Mouse (Mus musculus) G1E (cell line): ENCODE measurements around the gene Clca3b. TPM values are rescaled to one million over a fixed set of nuclear protein-coding genes. Genes with fewer than 3 reads are reported as not detected.
"Not testable (repeated sequence)": the region's sequence is repeated elsewhere in the genome, so short reads cannot be mapped to it uniquely, and the experiment has no call there.

ENCODE experiments used
- ATAC-seq: 2 replicates; pipeline ENCODE4 v1.8.0; 2016; ENCODE audit warnings: mild to moderate bottlenecking; ENCODE audit not compliant: insufficient number of reproducible peaks, poor library complexity, low FRiP score, severe bottlenecking; ENCODE audit errors: extremely low read depth
- DNase-seq: peaks from one replicate; pipeline ENCODE4 v3.0.0; 2012; ENCODE audit warnings: low spot score
- H3K27me3 ChIP-seq: 2 replicates; pipeline ENCODE4 v1.6.1; 2012; ENCODE audit warnings: mild to moderate bottlenecking, low read length, inconsistent platforms; ENCODE audit not compliant: insufficient read depth
- H3K36me3 ChIP-seq: replicated peaks from 2 replicates; pipeline ENCODE3; 2012; ENCODE audit warnings: mild to moderate bottlenecking, inconsistent platforms
- H3K4me1 ChIP-seq: 2 replicates; pipeline ENCODE4 v1.6.1; 2012; ENCODE audit warnings: low read depth, low read length, inconsistent platforms, mixed read lengths; ENCODE audit not compliant: insufficient read depth
- H3K4me3 ChIP-seq: 2 replicates; pipeline ENCODE4 v1.5.1; 2012; ENCODE audit warnings: low read depth, mild to moderate bottlenecking, inconsistent platforms, low read length, moderate library complexity, mixed read lengths
- H3K9me3 ChIP-seq: replicated peaks from 2 replicates; pipeline ENCODE4 v1.6.1; 2012; ENCODE audit warnings: inconsistent platforms
- CTCF ChIP-seq: IDR thresholded peaks from 2 replicates; pipeline ENCODE4 v1.5.1; 2012; ENCODE audit warnings: low read depth, low read length, inconsistent platforms, mixed read lengths
- GATA1 ChIP-seq: IDR thresholded peaks from 2 replicates; pipeline ENCODE4 v1.6.1; 2012; ENCODE audit warnings: borderline replicate concordance, low read length, inconsistent platforms, mixed read lengths
- GATA2 ChIP-seq: IDR thresholded peaks from 2 replicates; pipeline ENCODE4 v1.6.1; 2012; ENCODE audit warnings: low read depth, low read length, inconsistent platforms, borderline replicate concordance
- POLR2AphosphoS5 ChIP-seq: IDR thresholded peaks from 2 replicates; pipeline ENCODE4 v1.6.1; 2012; ENCODE audit warnings: low read depth, low read length, inconsistent platforms; ENCODE audit not compliant: insufficient replicate concordance
- TAL1 ChIP-seq: conservative IDR thresholded peaks from 2 replicates; pipeline ENCODE4 v1.6.1; 2012; ENCODE audit warnings: low read depth, low read length, inconsistent platforms, mixed read lengths
- polyA plus RNA-seq: library from polyadenylated mRNA; stranded (reverse); fragments of >175 nt; gene quantifications from 2 replicates; pipeline ENCODE4 v1.2.3, GENCODE M21; 2012
- total RNA-seq, 2 experiments: library from RNA; stranded (forward) in 1 of 2; stranded (reverse) in 1 of 2; fragments of 200-1000 nt in 1 of 2; fragments of >200 nt in 1 of 2; fragmentation: Nextera tagmentation in 1 of 2; gene quantifications; 2 replicates each; pipeline ENCODE4 v1.2.3; 2014 to 2017

Clca3b gene
- total and polyA plus RNA-seq, 3 experiments = 0.05 TPM; not detected in 2

DNA sequence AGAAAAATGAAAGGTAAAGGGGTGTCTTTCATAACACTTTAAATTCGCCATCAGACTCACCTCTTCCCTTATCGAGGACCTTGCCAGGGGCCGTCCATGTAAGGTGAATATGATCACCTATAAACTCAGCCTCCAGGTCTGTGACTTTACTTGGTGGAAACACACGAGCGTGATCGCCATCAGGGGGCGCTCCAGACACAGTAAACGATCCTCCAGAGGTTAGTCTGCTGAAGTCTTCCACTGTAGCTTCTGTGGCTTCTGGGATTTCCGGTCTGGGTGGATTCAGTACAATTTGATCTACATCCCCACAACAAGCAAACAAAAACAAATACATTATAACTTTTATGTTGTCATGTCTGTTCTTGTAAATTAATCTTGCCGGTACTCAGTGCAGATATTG lies 24.0 kb downstream of the Clca3b start:
- Histone ChIP-seq H3K4me3 (no peak overlapping the region), H3K36me3 (no peaks in the 10 kb centered on the region), H3K9me3 (no peaks in the 10 kb centered on the region), H3K4me1 (peaks cover 15% of the 10 kb centered on the region; the same call in 1 of the 2 replicates), H3K27me3 (0 out of 2 replicates have a peak, but pooled peaks cover 2% of the 10 kb centered on the region)
- peak; percentile 51 for DNase-seq
- TF ChIP-seq TAL1 = no peak
- peak; percentile 49; the same call in 1 of the 2 replicates for TF ChIP-seq CTCF
- TF ChIP-seq GATA1 = no peak
- ATAC-seq = peak; percentile 80

DNA sequence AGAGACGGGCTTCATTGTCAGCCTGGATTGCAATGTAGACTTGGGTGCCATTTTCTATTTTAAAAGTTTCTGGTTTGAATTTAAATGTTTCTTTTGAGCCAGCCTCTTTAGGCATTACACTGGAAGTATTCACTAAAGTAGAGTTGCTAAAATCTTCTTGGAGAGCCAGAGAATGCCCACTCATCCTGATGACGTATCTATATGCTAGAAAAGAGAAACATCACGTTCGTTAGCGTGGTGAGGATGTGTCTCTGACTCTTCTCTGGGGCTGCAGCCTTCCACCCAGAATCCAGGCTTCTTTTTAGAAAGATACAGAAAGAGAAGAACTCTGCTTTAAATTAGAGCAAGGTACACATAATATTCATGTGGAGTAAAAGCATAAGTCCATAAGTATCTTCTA lies 25.8 kb downstream of the Clca3b start:
- DNase-seq = no peak
- no peaks in the 10 kb centered on the region for H3K9me3 ChIP-seq
- H3K4me1 ChIP-seq = peaks cover 15% of the 10 kb centered on the region; the same call in 1 of the 2 replicates
- H3K36me3 ChIP-seq = no peaks in the 10 kb centered on the region
- 0 out of 2 replicates have a peak, but pooled peaks cover 2% of the 10 kb centered on the region for H3K27me3 ChIP-seq
- no peak for TF ChIP-seq TAL1
- TF ChIP-seq GATA2 = no peak
- TF ChIP-seq CTCF = no peak
- TF ChIP-seq GATA1 = no peak
- no peak for TF ChIP-seq POLR2AphosphoS5
- H3K4me3 ChIP-seq = no peak overlapping the region
- no peak for ATAC-seq

DNA sequence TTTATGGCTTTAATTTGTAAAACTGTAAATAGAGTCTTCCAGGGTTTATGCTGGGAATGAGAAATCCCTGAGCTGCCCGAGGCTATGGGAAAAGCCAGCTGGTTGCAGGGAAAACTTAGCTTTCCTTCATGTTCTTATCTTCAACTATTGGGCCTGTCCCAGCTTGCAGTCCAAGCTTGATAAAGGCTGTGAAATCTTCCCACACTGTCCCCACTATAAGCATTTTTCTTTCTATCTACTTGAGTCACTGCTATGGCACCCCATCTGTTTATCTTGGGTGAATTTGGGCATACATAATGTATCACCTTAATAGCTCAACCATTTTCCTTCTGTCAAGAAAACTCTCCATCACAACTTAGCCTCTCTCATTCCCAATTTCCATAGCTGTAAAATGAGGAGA lies 28.5 kb downstream of the Clca3b start:
- DNase-seq (no peak), ATAC-seq (peak; percentile 60; the same call in 1 of the 2 replicates)
- Histone ChIP-seq H3K4me3 (no peak overlapping the region), H3K9me3 (no peaks in the 10 kb centered on the region), H3K36me3 (no peaks in the 10 kb centered on the region), H3K27me3 (0 out of 2 replicates have a peak, but pooled peaks cover 2% of the 10 kb centered on the region), H3K4me1 (peaks cover 9% of the 10 kb centered on the region; the same call in 1 of the 2 replicates)
- TF ChIP-seq CTCF = no peak
- TF ChIP-seq TAL1 = 0 out of 2 replicates have a peak, but pooled peaks have one; percentile 36

DNA sequence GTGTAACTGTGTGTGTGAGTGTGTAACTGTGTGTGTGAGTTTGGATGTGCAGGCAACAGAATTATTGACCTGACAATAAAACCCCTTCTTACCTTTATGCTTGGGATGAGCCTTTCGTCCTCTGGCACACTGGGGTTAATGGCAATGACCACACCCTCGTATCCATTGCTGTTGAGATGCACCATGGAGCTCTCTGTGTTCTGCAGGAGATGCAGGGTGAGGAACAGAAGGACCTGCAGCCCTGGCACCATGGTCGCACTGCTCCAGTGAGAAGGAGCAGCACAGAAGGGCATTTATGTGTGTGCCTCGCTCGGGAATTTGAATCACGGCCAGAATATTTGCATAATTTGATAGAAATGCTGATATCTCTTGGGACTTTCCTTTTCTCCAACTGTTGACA lies 29.9 kb downstream of the Clca3b start, which contains the start of gene Clca3a2:
Gene Clca3a2 (minus strand): TSS at position 276 of the 400 bp plus-strand sequence.
- H3K4me3 ChIP-seq, H3K4me1 ChIP-seq, H3K36me3 ChIP-seq, H3K27me3 ChIP-seq, DNase-seq, ATAC-seq, H3K9me3 ChIP-seq: not testable (repeated sequence)

DNA sequence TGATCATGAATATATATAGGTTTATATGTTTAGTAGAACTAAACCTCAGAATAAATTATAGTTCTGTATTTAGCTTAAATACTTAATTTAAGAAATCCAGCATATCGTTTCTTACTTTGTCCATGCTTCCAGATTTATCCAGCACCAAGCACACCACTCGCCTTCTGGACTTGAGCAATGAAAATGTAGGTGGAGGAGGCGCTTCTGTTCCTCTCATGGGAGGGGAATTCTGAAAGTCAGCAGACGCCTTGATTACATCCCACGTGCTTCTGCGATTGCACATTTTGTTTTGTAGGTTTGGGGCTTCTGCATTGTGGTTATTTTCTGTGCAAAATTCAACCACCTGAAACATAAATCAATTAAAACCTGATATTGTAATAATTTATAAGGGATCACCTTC lies 35.8 kb downstream of the Clca3b start:
- H3K4me1 ChIP-seq, DNase-seq, H3K4me3 ChIP-seq, H3K36me3 ChIP-seq, ATAC-seq, H3K9me3 ChIP-seq, H3K27me3 ChIP-seq: not testable (repeated sequence)

DNA sequence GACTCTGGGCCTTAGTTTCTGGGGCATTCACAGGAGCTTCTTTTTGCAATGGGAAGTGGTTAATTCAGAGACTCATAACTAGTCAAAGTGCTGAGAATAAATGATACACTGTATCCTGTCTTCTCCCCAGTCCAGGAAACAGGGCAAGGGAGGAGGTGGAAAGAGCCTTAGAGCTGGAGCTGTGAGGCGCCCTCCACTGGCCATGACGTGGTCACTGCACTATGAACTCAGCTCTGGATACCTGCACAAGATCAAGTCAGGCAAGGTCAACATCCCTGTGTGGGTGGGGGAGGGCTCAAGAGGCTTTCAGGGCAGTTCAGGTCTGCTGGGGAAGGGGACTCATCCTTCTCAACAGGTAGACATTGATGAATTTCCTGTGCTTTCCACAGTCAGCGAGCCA lies 37.3 kb downstream of the Clca3b start:
- H3K27me3 ChIP-seq = no peaks in the 10 kb centered on the region
- DNase-seq = no peak
- no peaks in the 10 kb centered on the region for H3K9me3 ChIP-seq
- H3K4me1 ChIP-seq = peaks cover 2% of the 10 kb centered on the region; the same call in 1 of the 2 replicates
- no peak overlapping the region for H3K4me3 ChIP-seq
- ATAC-seq = no peak
- no peak for TF ChIP-seq CTCF
- TF ChIP-seq GATA2 = no peak
- no peak for TF ChIP-seq GATA1
- H3K36me3 ChIP-seq = no peaks in the 10 kb centered on the region

DNA sequence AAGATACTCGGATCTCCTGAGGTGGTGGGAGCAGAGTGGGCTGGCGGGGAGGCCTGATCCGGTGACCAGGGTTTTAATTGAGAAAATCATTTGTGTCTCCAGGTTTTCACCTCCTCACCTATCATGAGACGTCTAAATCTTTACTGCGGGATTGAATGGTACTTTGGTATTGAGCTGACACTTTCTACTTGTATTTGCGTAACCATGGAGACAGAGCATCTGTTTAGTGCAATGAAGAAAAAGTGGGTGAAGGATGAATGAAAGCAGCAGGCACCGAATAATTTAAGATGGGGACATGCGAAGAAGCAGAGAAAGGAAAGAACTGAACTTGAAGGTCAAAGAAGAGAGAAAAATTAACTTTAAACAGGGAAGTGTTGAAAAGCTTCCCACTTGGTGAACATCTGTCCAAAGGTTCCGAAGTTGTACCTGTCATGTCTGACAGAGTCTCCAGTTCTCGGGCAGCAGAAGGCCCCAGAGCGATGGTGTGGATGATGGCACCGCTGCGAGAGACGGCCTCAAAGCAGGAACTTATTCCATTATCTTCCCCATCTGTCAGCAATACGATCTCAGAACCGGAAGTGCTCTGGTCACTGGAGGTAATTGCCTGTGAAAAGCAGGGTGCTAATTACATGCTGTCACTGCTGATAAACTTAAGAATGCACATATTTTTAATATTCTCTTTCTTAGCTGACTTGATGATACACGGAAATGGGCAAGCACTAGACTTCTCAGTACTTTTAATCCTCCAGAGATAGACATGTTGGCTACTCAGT lies 40.8 kb downstream of the Clca3b start:
- H3K27me3 ChIP-seq, H3K4me1 ChIP-seq, DNase-seq, H3K9me3 ChIP-seq, H3K4me3 ChIP-seq, H3K36me3 ChIP-seq: not testable (repeated sequence)
- peak; percentile 98 for ATAC-seq

DNA sequence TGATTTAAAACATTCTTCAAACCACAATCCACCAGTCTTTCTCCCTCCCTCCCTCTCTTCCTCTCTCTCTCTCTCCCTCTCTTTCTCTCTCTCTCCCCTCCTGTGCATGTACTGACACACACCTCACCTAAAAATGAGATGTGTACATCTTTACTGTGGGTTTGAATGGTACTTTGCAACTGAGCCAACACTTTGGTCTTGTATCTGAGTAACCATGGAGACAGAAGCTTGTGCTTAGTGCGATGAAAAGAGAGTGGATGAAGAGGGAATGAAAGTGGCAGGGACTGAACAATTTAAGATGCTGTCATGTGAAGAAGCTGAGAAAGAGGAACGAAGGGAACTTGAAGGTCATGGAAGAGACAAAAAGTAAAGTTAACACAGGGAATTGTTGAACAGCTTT lies 42.5 kb downstream of the Clca3b start:
- not testable (repeated sequence) for H3K36me3 ChIP-seq, DNase-seq, H3K4me3 ChIP-seq, H3K4me1 ChIP-seq, H3K27me3 ChIP-seq, ATAC-seq, H3K9me3 ChIP-seq
